Comparison of ENCODE assay signal across 8 mouse cellular contexts in genomic region chr19:7484076-7484475, GRCm38 (mm10). TPM values are rescaled to one million over a fixed set of nuclear protein-coding genes. Genes with fewer than 3 reads are reported as not detected.
DNase-seq lines count a peak whose midpoint lies in the region; ATAC-seq lines count a peak whose summit lies in the region.

No protein-coding gene starts in this region.

- ATAC-seq in kidney, embryonic 14.5 days (ENCODE audit: low FRiP score, low TSS enrichment), result no peak
- no peak for ATAC-seq in liver, embryonic 13.5 days (ENCODE audit: low read depth)

- no peaks in the 10 kb centered on the region for H3K27me3 ChIP-seq in kidney, embryonic 14.5 days (ENCODE audit: control insufficient read depth, insufficient read depth, low read length)
- H3K27me3 ChIP-seq in hindbrain, embryonic 10.5 days (ENCODE audit: insufficient read depth, poor library complexity, severe bottlenecking), result no peaks in the 10 kb centered on the region
- H3K27me3 ChIP-seq in liver, embryonic 13.5 days, result no peaks in the 10 kb centered on the region

- peaks cover 3% of the 10 kb centered on the region; the same call in 1 of the 2 replicates for H3K4me1 ChIP-seq in kidney, embryonic 14.5 days (ENCODE audit: control insufficient read depth, insufficient read depth, low read length)
- H3K4me1 ChIP-seq in hindbrain, embryonic 10.5 days (replicated peaks), result peaks cover 22% of the 10 kb centered on the region
- peaks cover 34% of the 10 kb centered on the region for H3K4me1 ChIP-seq in liver, embryonic 13.5 days (replicated peaks)

- peak overlapping the region; percentile 62; the same call in 1 of the 2 replicates for H3K27ac ChIP-seq in kidney, embryonic 14.5 days (ENCODE audit: low read depth, low read length)
- peak overlapping the region; percentile 99; the same call in 1 of the 2 replicates for H3K27ac ChIP-seq in hindbrain, embryonic 10.5 days
- peak overlapping the region; percentile 99 for H3K27ac ChIP-seq in liver, embryonic 13.5 days

- no peak for DNase-seq in kidney, postnatal 36 days
- peak; percentile 73 for DNase-seq in brain, adult 2 months (ENCODE audit: low read depth, low spot score)
- DNase-seq in hindbrain, embryonic 10.5 days (ENCODE audit: low spot score), result no peak
- no peak for DNase-seq in liver, embryonic 13.5 days
- no peak for DNase-seq in adrenal gland, postnatal 4 days (ENCODE audit: low spot score in 2 of 2)
- no peak for DNase-seq in adrenal gland, adult 8-10 months
- DNase-seq in kidney, postnatal 10 days, result no peak

- H3K36me3 ChIP-seq in kidney, embryonic 14.5 days (ENCODE audit: control insufficient read depth, insufficient read depth, low read length), result no peaks in the 10 kb centered on the region
- H3K36me3 ChIP-seq in hindbrain, embryonic 10.5 days, result peaks cover 12% of the 10 kb centered on the region
- H3K36me3 ChIP-seq in liver, embryonic 13.5 days, result no peaks in the 10 kb centered on the region

- peak overlapping the region; percentile 38; the same call in 1 of the 2 replicates for H3K9ac ChIP-seq in kidney, embryonic 14.5 days (ENCODE audit: low read depth, low read length)
- peak overlapping the region; percentile 98 for H3K9ac ChIP-seq in liver, embryonic 13.5 days

- no peaks in the 10 kb centered on the region for H3K9me3 ChIP-seq in kidney, embryonic 14.5 days (ENCODE audit: control insufficient read depth, low read length)
- no peaks in the 10 kb centered on the region for H3K9me3 ChIP-seq in hindbrain, embryonic 10.5 days
- H3K9me3 ChIP-seq in liver, embryonic 13.5 days (replicated peaks), result no peaks in the 10 kb centered on the region

- WGBS in kidney, embryonic 14.5 days, result 74% methylated on average over 5 of the region's 5 CpGs
- 77% methylated on average over 5 of the region's 5 CpGs for WGBS in hindbrain, embryonic 10.5 days
- 61% methylated on average over 5 of the region's 5 CpGs for WGBS in liver, embryonic 13.5 days (ENCODE audit: insufficient replicate concordance)

- peak overlapping the region; percentile 65 for H3K4me2 ChIP-seq in kidney, embryonic 14.5 days (replicated peaks; ENCODE audit: low read depth, low read length)
- peak overlapping the region; percentile 95 for H3K4me2 ChIP-seq in liver, embryonic 13.5 days

- H3K4me3 ChIP-seq in kidney, embryonic 14.5 days (ENCODE audit: low read length), result peak overlapping the region; percentile 71; the same call in 1 of the 2 replicates
- H3K4me3 ChIP-seq in hindbrain, embryonic 10.5 days, result peak overlapping the region; percentile 97; the same call in 1 of the 2 replicates
- peak overlapping the region; percentile 94 for H3K4me3 ChIP-seq in liver, embryonic 13.5 days (replicated peaks)

RNA-seq across cellular contexts. Expression of gene Rtn3, which starts 1.0 kb away (rescaled TPM):
- polyA plus RNA-seq in kidney, embryonic 14.5 days (2014; fragmentation: Nextera tagmentation; extraction: Ambion mirVana), result 127 and 131 TPM in 2 replicates
- 256 and 280 TPM in 2 replicates for polyA plus RNA-seq in hindbrain, embryonic 10.5 days (2016; fragmentation: Nextera tagmentation; extraction: Ambion mirVana)
- polyA plus RNA-seq in liver, embryonic 13.5 days (2015; fragmentation: Nextera tagmentation; extraction: Ambion mirVana), result 67.5 and 73.5 TPM in 2 replicates
- total RNA-seq in adrenal gland, postnatal 4 days (2021), result 100 to 1,000 TPM; 130 to 147 TPM
- 100 to 1,000 TPM; 117 to 159 (median 137) TPM for total RNA-seq in adrenal gland, adult 8-10 months (2022)

RNA-seq across cellular contexts. Expression of gene Atl3, which starts 9.8 kb away (rescaled TPM):
- 12.5 and 17.7 TPM in 2 replicates for polyA plus RNA-seq in kidney, embryonic 14.5 days (2014; fragmentation: Nextera tagmentation; extraction: Ambion mirVana)
- 4.6 and 7.2 TPM in 2 replicates for polyA plus RNA-seq in hindbrain, embryonic 10.5 days (2016; fragmentation: Nextera tagmentation; extraction: Ambion mirVana)
- polyA plus RNA-seq in liver, embryonic 13.5 days (2015; fragmentation: Nextera tagmentation; extraction: Ambion mirVana), result 6.9 and 7.0 TPM in 2 replicates
- 100 to 1,000 TPM; 112 to 117 TPM for total RNA-seq in adrenal gland, postnatal 4 days (2021)
- total RNA-seq in adrenal gland, adult 8-10 months (2022), result 100 to 1,000 TPM; 126 to 140 (median 136) TPM
